Mouse (Mus musculus) lung, embryonic 16.5 days (tissue): ENCODE results near the gene Clasp1. TPM values are rescaled to one million over a fixed set of nuclear protein-coding genes. Genes with fewer than 3 reads are reported as not detected.
"Not testable (repeated sequence)": the region's sequence is repeated elsewhere in the genome, so short reads cannot be mapped to it uniquely, and the experiment has no call there.

Source experiments
- ATAC-seq: fragments of 200-750 bp; cut with Nextera tagmentation; 2 replicates; pipeline ENCODE4 v1.8.0; 2017; ENCODE audit warnings: low read depth, mild to moderate bottlenecking, moderate library complexity
- H3K27ac ChIP-seq: fragments of 300-500 bp; sonication (generic); 2 replicates; pipeline ENCODE4 v1.5.1; 2014; ENCODE audit warnings: mild to moderate bottlenecking, control low read depth, low read length
- H3K27me3 ChIP-seq: fragments of 300-500 bp; sonication (generic); 2 replicates; pipeline ENCODE4 v1.6.1; 2014; ENCODE audit warnings: low read depth, low read length, mixed read lengths; ENCODE audit not compliant: control insufficient read depth, insufficient read depth
- H3K36me3 ChIP-seq: fragments of 300-500 bp; sonication (generic); 2 replicates; pipeline ENCODE4 v1.6.1; 2014; ENCODE audit warnings: low read length; ENCODE audit not compliant: control insufficient read depth, insufficient read depth
- H3K4me1 ChIP-seq: fragments of 300-500 bp; sonication (generic); replicated peaks from 2 replicates; pipeline ENCODE4 v1.6.1; 2014; ENCODE audit warnings: low read length, mixed read lengths; ENCODE audit not compliant: control insufficient read depth, insufficient read depth
- H3K4me2 ChIP-seq: fragments of 300-500 bp; sonication (generic); 2 replicates; pipeline ENCODE4 v1.6.1; 2014; ENCODE audit warnings: low read depth, low read length, control low read depth
- H3K4me3 ChIP-seq: fragments of 300-500 bp; sonication (generic); 2 replicates; pipeline ENCODE4 v1.5.1; 2014; ENCODE audit warnings: mild to moderate bottlenecking, low read length, control low read depth
- H3K9ac ChIP-seq: fragments of 300-500 bp; sonication (generic); 2 replicates; pipeline ENCODE4 v1.6.1; 2014; ENCODE audit warnings: low read length, control low read depth
- H3K9me3 ChIP-seq: fragments of 300-500 bp; sonication (generic); 2 replicates; pipeline ENCODE4 v1.6.1; 2016; ENCODE audit warnings: low read length; ENCODE audit not compliant: control insufficient read depth
- WGBS: fragments of 180-500 bp; shearing (Covaris S2); extraction: QIAGEN DNeasy Blood & Tissue Kit; methylation state at CpG from one replicate; pipeline ENCODE4 v1.1.7; 2014; 5-methylcytosine and 5-hydroxymethylcytosine counted together
- polyA plus RNA-seq: library from polyadenylated mRNA; unstranded; fragments of >200 nt; fragmentation: Nextera tagmentation; extraction: Ambion mirVana; gene quantifications from 2 replicates; pipeline ENCODE4 v1.2.1, GENCODE M21; 2015

The Clasp1 gene
- polyA plus RNA-seq, 1 experiment from 2014 or later = 37.6 TPM

- Histone ChIP-seq H3K36me3 (peaks cover 45% of the 10 kb centered on the region), H3K4me1 (no peaks in the 10 kb centered on the region), H3K27ac (peak overlapping the region; percentile 39), H3K4me2 (no peak overlapping the region), H3K27me3 (no peaks in the 10 kb centered on the region), H3K9me3 (no peaks in the 10 kb centered on the region), H3K9ac (no peak overlapping the region), H3K4me3 (no peak overlapping the region)
- 48% methylated on average over 2 of the region's 2 CpGs for WGBS
- ATAC-seq = no peak
These were observed 208.8 kb downstream of the Clasp1 start for GRCm38 (mm10) chr1:118597475-118598213.

GRCm38 (mm10) chr1:118598339-118598738 is 209.5 kb downstream of the Clasp1 start:
- peak; percentile 60; the same call in 1 of the 2 replicates for ATAC-seq
- Histone ChIP-seq H3K9ac (no peak overlapping the region), H3K4me1 (no peaks in the 10 kb centered on the region), H3K27me3 (no peaks in the 10 kb centered on the region), H3K4me3 (no peak overlapping the region), H3K27ac (peak overlapping the region; percentile 39), H3K36me3 (peaks cover 45% of the 10 kb centered on the region), H3K4me2 (no peak overlapping the region), H3K9me3 (no peaks in the 10 kb centered on the region)
- WGBS = 62% methylated on average over 3 of the region's 3 CpGs

- peaks cover 3% of the 10 kb centered on the region; the same call in 1 of the 2 replicates for H3K36me3 ChIP-seq
- WGBS = 79% methylated on average over 3 of the region's 3 CpGs
- ATAC-seq = no peak
These were observed 224.8 kb downstream of the Clasp1 start for GRCm38 (mm10) chr1:118613631-118614183.

GRCm38 (mm10) chr1:118621055-118621454 is 232.2 kb downstream of the Clasp1 start:
- 81% methylated on average over 5 of the region's 5 CpGs for WGBS
- H3K36me3 ChIP-seq, H3K4me2 ChIP-seq, H3K9ac ChIP-seq, H3K9me3 ChIP-seq, H3K27ac ChIP-seq, ATAC-seq, H3K4me3 ChIP-seq, H3K4me1 ChIP-seq, H3K27me3 ChIP-seq: not testable (repeated sequence)

More at GRCm38 (mm10) chr1:118613631-118614183, 224.8 kb downstream of the Clasp1 start:
- H3K4me1 ChIP-seq = no peaks in the 10 kb centered on the region
- H3K27me3 ChIP-seq = no peaks in the 10 kb centered on the region
- no peak overlapping the region for H3K9ac ChIP-seq
- no peak overlapping the region for H3K4me3 ChIP-seq
- H3K4me2 ChIP-seq = no peak overlapping the region
- H3K9me3 ChIP-seq = no peaks in the 10 kb centered on the region
- H3K27ac ChIP-seq = no peak overlapping the region

GRCm38 (mm10) chr1:118622857-118623256 is 234.0 kb downstream of the Clasp1 start:
- H3K4me2 ChIP-seq = no peak overlapping the region
- WGBS = 32% methylated on average over 3 of the region's 3 CpGs

GRCm38 (mm10) chr1:118625461-118625860 is 236.6 kb downstream of the Clasp1 start:
- H3K27me3 ChIP-seq = peaks cover 14% of the 10 kb centered on the region
- H3K9ac ChIP-seq = no peak overlapping the region
- no peak for ATAC-seq
- no peak overlapping the region for H3K27ac ChIP-seq
- no peaks in the 10 kb centered on the region for H3K36me3 ChIP-seq
- 42% methylated on average over 6 of the region's 6 CpGs for WGBS
- H3K4me2 ChIP-seq = no peak overlapping the region
- no peak overlapping the region for H3K4me3 ChIP-seq
- H3K4me1 ChIP-seq = peaks cover 2% of the 10 kb centered on the region
- no peaks in the 10 kb centered on the region for H3K9me3 ChIP-seq

More at GRCm38 (mm10) chr1:118622857-118623256, 234.0 kb downstream of the Clasp1 start:
- Histone ChIP-seq H3K9me3 (no peaks in the 10 kb centered on the region), H3K36me3 (no peaks in the 10 kb centered on the region), H3K4me3 (no peak overlapping the region), H3K9ac (no peak overlapping the region), H3K4me1 (no peaks in the 10 kb centered on the region; the same call in 1 of the 2 replicates), H3K27me3 (peaks cover 6% of the 10 kb centered on the region), H3K27ac (no peak overlapping the region)
- ATAC-seq = no peak

- no peak overlapping the region for H3K9ac ChIP-seq
- no peak for ATAC-seq
- WGBS = 35% methylated on average over 2 of the region's 2 CpGs
These were observed 237.1 kb downstream of the Clasp1 start for GRCm38 (mm10) chr1:118625921-118626320.

GRCm38 (mm10) chr1:118626452-118626851 is 237.6 kb downstream of the Clasp1 start:
- Histone ChIP-seq H3K4me1 (peaks cover 2% of the 10 kb centered on the region), H3K9ac (no peak overlapping the region), H3K27ac (no peak overlapping the region), H3K4me2 (no peak overlapping the region), H3K27me3 (peaks cover 14% of the 10 kb centered on the region), H3K4me3 (no peak overlapping the region), H3K9me3 (no peaks in the 10 kb centered on the region), H3K36me3 (no peaks in the 10 kb centered on the region)
- ATAC-seq = no peak
- WGBS = 79% methylated on average over 2 of the region's 2 CpGs

More at GRCm38 (mm10) chr1:118625921-118626320, 237.1 kb downstream of the Clasp1 start:
- Histone ChIP-seq H3K4me2 (no peak overlapping the region), H3K27me3 (peaks cover 14% of the 10 kb centered on the region), H3K4me1 (peaks cover 2% of the 10 kb centered on the region), H3K27ac (no peak overlapping the region), H3K36me3 (no peaks in the 10 kb centered on the region), H3K9me3 (no peaks in the 10 kb centered on the region), H3K4me3 (no peak overlapping the region)

- WGBS = under 1% methylated on average over 48 of the region's 48 CpGs
- Histone ChIP-seq H3K27me3 (peaks cover 14% of the 10 kb centered on the region), H3K4me1 (peaks cover 2% of the 10 kb centered on the region), H3K9me3 (no peaks in the 10 kb centered on the region), H3K27ac (no peak within 1 kb of the TSS), H3K4me2 (peak within 1 kb of the TSS; percentile 86), H3K4me3 (peak within 1 kb of the TSS; percentile 57), H3K9ac (peak within 1 kb of the TSS; percentile 52), H3K36me3 (no peaks in the 10 kb centered on the region)
- peak; percentile 95 for ATAC-seq
These were observed 239.1 kb downstream of the Clasp1 start, which contains the start of gene Tfcp2l1 for GRCm38 (mm10) chr1:118627781-118628464. Gene Tfcp2l1, plus strand, starts transcription at chr1:118627945.
